Mouse (Mus musculus): ENCODE results near the gene Kcnk6. TPM values are rescaled to one million over a fixed set of nuclear protein-coding genes. Genes with fewer than 3 reads are reported as not detected.

The Kcnk6 gene
- not detected in 2 replicates for polyA plus RNA-seq (2012)

DNA sequence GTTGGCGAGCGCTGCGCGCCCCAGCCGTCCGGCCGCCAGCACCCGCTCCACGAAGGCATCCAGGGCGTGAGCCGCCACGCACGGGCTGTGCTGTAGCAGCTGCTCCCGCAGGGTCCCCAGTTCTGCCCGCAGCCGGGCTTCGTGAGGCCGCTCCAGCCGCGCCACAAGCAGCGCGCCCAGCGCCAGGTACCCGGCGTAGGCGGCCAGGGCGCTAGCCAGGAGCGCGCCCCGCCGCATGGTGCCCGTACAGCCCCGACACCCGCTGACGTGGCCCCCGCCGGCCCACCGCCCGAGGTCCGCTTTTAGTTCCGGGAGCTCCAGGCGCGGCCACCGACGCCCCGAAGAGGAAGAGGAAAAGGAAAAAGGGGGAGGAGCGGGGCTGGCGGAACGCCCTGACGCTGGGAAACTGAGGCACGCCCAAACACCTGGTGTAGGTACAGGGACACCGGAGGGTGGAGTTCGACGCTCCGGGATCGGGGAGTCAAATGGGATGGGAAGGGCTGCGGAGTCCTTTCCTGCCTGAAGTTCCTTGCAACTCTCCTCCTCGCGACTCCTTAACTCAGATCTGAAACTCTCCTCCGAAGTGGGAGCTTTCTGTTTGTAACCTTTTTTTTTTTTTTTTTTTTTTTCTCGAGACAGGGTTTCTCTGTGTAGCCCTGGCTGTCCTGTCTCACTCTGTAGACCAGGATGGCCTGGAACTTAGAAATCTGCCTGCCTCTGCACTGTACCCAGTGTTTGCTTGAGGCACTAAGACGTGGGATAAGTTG is at the start of gene Kcnk6:
Gene Kcnk6 (minus strand): TSS at position 269 of the 767 bp plus-strand sequence.
- TF ChIP-seq GATA1 (IDR thresholded peaks at IDR 0.05; ENCODE audit: low read length) = no peak

DNA sequence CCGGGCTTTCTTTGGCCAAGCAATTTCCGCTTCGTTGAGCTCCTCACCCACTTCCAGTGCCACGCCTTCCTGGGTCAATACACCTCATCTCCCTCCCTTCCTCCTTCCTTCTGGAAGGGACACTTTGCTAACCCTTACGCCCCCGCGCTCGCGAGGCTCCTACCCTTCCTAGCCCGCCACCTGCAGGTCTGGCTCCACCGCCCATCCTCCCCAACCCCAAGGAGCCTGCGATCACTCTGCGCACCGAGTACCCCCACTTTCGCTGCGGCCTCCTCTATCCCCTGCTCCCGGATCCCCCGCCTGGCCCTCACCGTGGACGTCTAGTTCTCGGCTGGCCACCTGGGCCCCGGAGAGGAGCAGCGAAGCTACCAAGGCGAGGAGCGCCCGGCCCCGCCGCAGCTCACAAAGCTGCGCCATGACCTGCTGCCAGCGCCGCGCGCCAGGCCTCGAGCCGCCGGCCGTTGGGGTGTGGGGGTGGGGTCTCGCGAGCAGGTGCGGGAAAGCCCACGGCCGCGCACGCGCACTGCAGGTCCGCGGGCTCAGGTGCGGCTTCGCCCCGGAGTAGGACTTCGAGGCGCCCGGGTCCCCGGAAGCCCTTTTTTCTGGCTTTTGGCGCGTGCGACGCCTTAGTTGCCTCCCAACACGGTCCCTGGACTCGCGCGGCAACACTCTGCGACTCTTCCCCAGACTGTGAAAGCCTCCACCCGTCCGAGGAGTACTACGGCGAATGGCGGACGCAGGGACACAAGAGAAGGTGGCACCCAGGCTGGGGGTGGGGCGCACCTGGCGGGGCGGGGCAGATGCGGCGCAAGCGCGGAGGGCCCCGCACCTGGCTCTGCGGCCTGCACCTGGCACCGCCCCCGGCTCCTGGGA is 49.1 kb upstream of the Kcnk6 start, which contains the start of gene Spint2:
Gene Spint2 (minus strand): TSS at position 712 of the 873 bp plus-strand sequence.
- no peak for TF ChIP-seq GATA1 (IDR thresholded peaks at IDR 0.05; ENCODE audit: low read length)

DNA sequence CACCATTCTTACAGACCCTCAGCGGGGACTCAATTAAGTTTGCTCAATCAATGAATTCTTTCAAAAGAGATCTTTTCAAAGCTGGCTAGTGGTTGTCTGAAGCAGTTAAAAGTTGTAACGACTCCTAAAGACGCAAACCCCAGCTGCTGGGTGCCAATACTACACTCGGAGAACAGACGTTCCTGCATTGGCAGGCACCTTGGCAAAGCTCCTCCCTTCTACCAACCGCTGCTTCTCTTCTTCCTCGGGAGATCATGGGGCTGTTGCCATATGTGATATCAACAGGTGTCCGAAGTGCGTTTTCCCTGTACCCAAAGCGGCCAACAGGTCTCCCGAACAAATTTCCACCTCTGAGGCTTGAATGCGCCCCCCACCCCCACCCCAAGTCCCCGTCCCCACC is 48.5 kb upstream of the Kcnk6 start:
- no peak for TF ChIP-seq GATA1 (IDR thresholded peaks at IDR 0.05; ENCODE audit: low read length)

DNA sequence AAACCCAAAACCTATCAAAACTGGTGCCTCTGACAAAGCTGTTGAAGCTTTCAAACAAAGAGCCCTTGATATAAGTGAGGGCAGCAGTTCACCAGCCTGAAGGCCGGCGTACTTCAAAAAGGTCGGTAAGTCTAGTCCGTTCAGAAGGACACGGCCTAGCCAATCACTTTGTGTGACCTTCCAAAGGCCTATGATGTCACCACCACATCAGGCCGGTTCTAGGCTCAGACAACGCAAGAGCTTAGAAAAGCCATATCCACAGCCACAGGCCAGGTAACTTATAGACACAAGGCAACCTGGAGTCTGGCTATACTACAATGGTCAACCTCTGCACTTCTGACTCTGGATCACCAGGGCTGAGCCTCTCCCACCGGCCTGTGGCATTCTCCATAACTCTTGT is 47.6 kb upstream of the Kcnk6 start:
- TF ChIP-seq GATA1 (IDR thresholded peaks at IDR 0.05; ENCODE audit: low read length) = no peak

DNA sequence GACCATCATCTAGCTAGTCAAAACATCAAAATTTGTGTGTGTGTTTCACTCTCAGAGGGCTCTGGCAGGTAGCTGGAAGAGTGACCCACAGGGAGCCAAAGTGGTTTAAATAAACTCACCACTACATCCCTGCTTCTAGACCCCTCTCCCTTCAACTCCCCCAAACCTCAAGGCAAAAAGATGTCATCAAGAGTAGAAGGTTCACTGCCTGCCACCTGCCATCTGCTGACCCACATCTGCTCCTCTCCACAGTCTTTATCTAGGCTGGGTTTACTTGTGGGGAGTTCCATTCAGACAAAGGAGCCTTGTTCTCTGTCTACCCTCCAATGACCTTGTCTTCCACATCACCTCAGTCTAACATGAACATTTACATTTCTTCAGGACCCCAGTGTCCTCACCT is 46.9 kb upstream of the Kcnk6 start:
- TF ChIP-seq GATA1 (IDR thresholded peaks at IDR 0.05; ENCODE audit: low read length) = no peak

DNA sequence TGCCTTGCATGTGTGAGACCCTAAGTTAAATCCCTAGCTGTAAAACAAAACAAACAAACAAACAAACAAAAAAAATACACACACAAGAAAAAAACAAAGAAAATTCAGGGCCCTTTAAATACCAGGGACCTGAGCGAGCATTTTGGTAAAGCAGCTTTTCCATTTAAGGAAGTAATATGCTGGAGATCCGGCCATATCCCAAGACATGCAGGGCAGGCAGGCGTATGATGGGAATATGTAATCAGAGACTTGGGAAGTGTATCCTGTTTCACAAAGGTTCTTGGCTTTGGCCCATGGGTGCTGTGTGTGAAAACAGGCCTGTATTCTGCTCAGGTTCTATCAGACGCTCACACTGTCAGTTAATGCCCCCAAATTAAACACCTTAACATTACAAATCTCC is 45.2 kb upstream of the Kcnk6 start:
- TF ChIP-seq GATA1 (IDR thresholded peaks at IDR 0.05; ENCODE audit: low read length) = no peak

DNA sequence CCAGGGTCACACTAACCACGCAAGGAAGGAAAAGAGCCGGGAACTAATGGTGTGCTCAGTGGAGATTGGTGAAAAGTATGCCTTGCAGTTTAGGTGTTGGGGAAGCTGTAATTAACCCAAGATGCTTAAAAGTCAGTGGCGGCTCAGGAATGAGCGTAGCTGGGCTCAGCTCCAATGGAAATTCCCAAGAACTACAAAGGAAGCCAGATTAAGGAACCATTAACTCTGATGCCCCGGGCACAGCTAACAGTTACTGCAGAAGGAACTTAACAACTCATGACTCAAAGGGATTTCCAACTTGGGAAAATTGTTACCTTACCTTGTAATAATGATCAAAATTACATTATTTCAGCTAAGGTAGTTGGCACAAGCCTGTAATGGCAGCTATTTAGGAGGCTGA is 44.4 kb upstream of the Kcnk6 start:
- TF ChIP-seq GATA1 (IDR thresholded peaks at IDR 0.05; ENCODE audit: low read length) = no peak

DNA sequence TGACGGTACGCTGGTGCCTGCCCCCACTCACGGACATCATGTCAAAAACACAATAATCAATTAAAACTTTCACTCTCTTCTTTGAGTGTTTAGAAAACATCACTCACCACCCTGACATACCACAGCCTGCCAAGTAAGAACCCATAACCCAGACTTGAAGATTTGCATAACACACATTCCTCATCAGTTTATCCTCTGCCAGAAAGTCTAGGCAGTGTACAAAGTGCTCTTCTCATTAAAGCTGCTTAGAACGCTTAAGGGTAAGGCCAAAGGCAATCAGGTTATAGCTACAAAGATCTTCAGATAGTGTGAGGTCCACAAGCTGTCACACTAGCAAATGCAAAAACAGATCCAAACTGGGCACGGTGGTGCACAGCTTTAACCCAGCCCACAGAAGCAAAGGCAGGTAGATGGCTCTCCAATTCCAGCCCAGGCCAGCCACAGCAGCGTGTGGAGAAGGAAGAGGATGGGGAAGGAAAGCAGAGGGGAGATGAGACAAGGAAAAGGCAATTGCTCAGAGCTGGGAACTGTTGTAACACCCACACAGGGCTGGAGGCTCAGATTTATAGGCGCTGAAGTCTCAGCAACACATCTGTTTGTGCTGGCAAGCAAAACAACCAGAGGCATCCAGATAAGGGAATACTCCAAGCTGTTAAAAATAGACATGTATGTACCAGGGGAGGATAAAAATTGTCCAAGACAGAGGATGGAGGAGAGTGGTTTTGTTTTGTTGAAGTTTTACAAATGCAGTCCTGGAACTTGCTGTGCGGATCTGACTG is 39.6 kb upstream of the Kcnk6 start:
- no peak for TF ChIP-seq GATA1 (IDR thresholded peaks at IDR 0.05; ENCODE audit: low read length)

DNA sequence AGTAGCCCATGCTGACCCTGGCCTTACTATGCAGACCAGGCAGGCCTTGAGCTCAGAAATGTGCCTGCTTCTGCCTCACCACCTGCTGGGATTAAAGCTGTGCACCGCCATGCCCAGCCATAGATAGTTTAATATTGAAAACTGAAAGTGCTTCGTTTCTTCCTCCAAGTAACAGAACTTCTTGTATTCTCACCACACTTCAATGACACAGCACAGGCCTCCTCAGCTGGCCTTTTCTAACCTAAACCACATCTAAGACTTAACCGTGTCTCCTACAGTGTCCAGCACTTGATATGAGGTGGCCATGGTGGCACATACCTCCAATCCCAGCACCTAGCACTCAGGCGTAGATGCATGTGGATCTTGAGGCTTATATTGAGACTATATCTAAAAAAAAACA is 38.1 kb upstream of the Kcnk6 start:
- no peak for TF ChIP-seq GATA1 (IDR thresholded peaks at IDR 0.05; ENCODE audit: low read length)

DNA sequence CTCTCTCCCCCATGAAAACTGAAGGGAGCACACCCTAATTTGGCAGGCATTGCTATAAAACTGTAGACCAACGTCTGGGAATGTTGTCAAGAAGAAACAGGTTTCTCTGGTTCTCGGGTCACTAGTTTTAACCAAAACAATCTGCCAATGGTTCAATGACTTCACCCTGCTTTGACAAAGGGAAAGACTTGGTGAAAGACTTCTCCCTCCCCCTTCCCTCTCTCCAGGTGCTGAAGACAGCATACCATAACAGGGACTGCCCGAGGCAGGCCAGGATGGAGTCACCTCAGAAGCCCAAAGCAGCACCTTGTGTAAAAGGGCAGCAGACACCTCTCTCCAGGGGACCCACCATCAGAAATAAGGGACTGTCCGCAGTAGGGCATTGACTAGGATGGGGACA is 34.6 kb upstream of the Kcnk6 start:
- no peak for TF ChIP-seq GATA1 (IDR thresholded peaks at IDR 0.05; ENCODE audit: low read length)

DNA sequence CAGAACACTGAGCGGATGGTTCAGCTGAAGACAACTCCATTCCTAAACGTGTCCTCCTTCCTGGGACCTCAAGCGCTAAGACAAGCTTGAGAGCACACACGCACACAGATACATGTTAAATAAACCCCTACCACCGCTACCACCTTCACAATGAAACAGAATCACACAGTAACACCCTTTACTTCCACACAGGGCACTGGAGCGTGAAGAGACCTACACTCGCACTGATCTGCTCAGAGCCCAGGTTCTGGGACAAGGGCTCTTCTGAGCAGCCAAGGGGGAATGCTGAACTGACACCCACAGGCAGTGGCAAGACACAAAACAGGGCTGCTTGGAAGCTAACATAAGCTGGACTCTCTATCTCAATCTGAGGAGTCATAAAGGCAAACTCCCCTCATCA is 33.3 kb upstream of the Kcnk6 start:
- no peak for TF ChIP-seq GATA1 (IDR thresholded peaks at IDR 0.05; ENCODE audit: low read length)

DNA sequence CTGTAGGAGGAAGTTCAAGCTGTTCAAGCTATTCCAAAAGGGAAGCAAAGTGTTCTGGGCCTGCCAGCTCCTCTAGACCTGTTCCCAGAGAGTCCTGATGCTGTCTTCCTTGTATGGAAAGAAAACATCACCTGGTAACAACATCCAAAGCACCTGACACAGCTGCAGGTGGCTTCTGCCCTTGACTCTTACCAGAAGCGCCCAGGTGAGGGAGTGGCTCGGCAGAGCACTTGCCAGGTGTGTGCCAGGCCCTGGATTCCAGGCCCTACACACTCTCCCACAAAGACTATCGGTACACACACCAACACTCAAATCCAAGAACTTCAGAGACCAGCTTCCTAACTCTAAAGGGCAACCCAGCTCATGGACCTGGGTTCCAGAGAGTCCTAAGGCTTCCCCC is 31.5 kb upstream of the Kcnk6 start:
- no peak for TF ChIP-seq GATA1 (IDR thresholded peaks at IDR 0.05; ENCODE audit: low read length)

DNA sequence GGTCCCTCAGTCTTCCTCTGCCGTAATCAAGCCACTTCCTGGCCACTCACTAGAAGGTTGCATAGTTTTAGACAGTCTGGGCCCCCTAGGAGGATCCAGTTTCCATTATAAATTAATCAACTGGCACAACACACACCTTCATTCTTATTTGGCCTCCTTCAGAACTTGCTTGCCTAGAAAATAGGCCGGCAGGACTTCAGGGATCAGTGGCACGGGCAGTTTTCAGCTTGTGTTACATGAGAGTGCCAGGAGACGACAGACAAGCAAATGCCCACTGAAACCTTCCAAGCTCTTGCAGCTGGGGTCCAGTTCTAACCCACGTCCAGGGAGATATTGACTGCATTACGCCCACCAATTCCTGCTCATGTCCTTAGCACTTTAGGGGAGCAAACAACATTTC is 29.8 kb upstream of the Kcnk6 start:
- TF ChIP-seq GATA1 (IDR thresholded peaks at IDR 0.05; ENCODE audit: low read length) = no peak

DNA sequence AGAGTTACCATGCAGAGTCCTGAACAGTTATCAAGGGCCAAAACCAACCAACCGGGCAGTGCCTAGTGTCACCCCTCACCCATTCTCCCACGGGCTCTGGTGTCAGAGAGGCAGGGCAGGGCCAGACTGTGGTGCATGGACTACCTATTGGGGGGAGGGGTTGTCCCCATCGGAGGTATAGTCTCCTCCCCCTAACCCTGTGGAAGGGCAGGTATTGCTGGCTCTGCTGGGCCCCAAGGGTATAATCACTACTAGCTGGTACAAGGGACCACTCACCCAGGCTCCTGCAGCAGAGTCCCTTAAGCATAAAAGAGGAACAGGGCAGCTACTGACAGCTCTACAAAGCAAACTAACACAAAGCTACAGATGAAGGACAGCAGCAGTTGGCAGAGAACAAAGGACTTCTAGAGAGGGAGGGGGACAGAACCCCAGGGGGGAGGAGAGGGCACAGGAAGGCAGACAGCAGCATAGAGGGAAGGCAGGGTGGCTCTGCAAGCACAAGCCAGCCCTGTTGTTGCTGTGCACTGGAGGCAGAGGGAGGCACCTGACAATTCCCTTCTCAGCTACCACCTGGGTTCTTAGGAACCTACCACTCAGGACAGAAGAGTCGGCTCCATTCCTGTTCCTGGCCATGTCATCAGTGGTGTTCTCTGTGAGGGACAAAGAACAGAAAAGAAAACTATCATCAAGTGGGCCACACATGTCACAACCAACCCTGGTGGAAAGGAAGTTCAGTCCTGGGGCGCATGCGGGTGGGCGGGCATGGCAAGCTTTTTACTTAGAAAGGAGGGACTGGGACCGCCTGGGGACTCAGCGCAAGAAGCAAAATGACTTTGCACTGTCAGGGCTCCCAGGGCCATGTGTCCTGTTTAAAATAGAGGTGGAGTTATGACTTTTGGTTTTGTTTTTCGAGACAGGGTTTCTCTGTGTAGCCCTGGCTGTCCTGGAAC is 27.7 kb upstream of the Kcnk6 start:
- no peak for TF ChIP-seq GATA1 (IDR thresholded peaks at IDR 0.05; ENCODE audit: low read length)

DNA sequence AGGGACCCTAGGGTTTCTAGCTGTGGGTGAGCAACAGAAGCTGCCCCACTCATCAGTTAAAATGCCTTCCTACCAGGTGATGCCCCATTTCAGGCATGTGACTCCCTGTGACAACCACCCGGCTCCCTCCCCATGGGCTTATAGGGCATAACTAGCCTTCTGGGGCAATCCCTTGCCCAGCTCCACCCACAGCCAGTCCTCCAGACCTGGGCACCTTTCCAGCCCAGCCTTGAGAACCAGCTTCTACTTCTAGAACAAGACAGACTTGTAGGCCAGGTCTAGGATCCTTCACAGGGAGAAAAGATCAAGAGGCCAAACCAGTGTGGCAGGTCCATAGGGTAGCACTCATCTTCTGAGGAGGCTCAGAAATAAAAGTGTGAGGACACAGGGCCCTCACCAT is 25.1 kb upstream of the Kcnk6 start:
- TF ChIP-seq GATA1 (IDR thresholded peaks at IDR 0.05; ENCODE audit: low read length) = no peak
